Mouse (Mus musculus): ENCODE results near the gene B3gnt2. TPM values are rescaled to one million over a fixed set of nuclear protein-coding genes. Genes with fewer than 3 reads are reported as not detected.

B3gnt2 gene
- polyA plus RNA-seq, 1 experiment from 2014 or later: 2.9 TPM

- Histone ChIP-seq H3K27me3 (ENCODE audit: insufficient read depth, poor library complexity, severe bottlenecking) (no peaks in the 10 kb centered on the region), H3K27ac (no peak overlapping the region)
- 80% methylated on average over 2 of the region's 2 CpGs for WGBS
These were observed 72.9 kb downstream of the B3gnt2 start for GRCm38 (mm10) chr11:22787833-22788232.

GRCm38 (mm10) chr11:22784477-22784876, 76.3 kb downstream of the B3gnt2 start:
- Histone ChIP-seq H3K27me3 (ENCODE audit: insufficient read depth, poor library complexity, severe bottlenecking) (no peaks in the 10 kb centered on the region), H3K36me3 (no peaks in the 10 kb centered on the region), H3K27ac (no peak overlapping the region), H3K4me3 (no peak overlapping the region), H3K9me3 (no peaks in the 10 kb centered on the region), H3K4me1 (peaks cover 7% of the 10 kb centered on the region)
- WGBS: 79% methylated on average over 3 of the region's 3 CpGs
- DNase-seq (ENCODE audit: low spot score): no peak

More at GRCm38 (mm10) chr11:22787833-22788232, 72.9 kb downstream of the B3gnt2 start:
- no peak for DNase-seq (ENCODE audit: low spot score)
- H3K4me3 ChIP-seq: no peak overlapping the region
- H3K9me3 ChIP-seq: no peaks in the 10 kb centered on the region
- peaks cover 3% of the 10 kb centered on the region for H3K4me1 ChIP-seq
- H3K36me3 ChIP-seq: no peaks in the 10 kb centered on the region

- peak overlapping the region; percentile 12; the same call in 1 of the 2 replicates for H3K27ac ChIP-seq
These were observed 78.0 kb downstream of the B3gnt2 start for GRCm38 (mm10) chr11:22782705-22783124.

GRCm38 (mm10) chr11:22781190-22781589, 79.6 kb downstream of the B3gnt2 start:
- Histone ChIP-seq H3K36me3 (no peaks in the 10 kb centered on the region), H3K4me1 (peaks cover 7% of the 10 kb centered on the region), H3K4me3 (no peak overlapping the region), H3K27me3 (ENCODE audit: insufficient read depth, poor library complexity, severe bottlenecking) (no peaks in the 10 kb centered on the region), H3K9me3 (no peaks in the 10 kb centered on the region), H3K27ac (no peak overlapping the region)
- no peak for DNase-seq (ENCODE audit: low spot score)

More at GRCm38 (mm10) chr11:22782705-22783124, 78.0 kb downstream of the B3gnt2 start:
- no peak for DNase-seq (ENCODE audit: low spot score)
- H3K27me3 ChIP-seq (ENCODE audit: insufficient read depth, poor library complexity, severe bottlenecking): no peaks in the 10 kb centered on the region
- H3K4me3 ChIP-seq: no peak overlapping the region
- H3K9me3 ChIP-seq: no peaks in the 10 kb centered on the region
- WGBS: 59% methylated on average over 13 of the region's 13 CpGs
- H3K4me1 ChIP-seq: peaks cover 7% of the 10 kb centered on the region
- H3K36me3 ChIP-seq: no peaks in the 10 kb centered on the region

GRCm38 (mm10) chr11:22780761-22781160, 80.0 kb downstream of the B3gnt2 start:
- WGBS: 65% methylated on average over 2 of the region's 2 CpGs
- no peak for DNase-seq (ENCODE audit: low spot score)
- no peak overlapping the region for H3K4me3 ChIP-seq
- no peaks in the 10 kb centered on the region for H3K36me3 ChIP-seq
- peaks cover 7% of the 10 kb centered on the region for H3K4me1 ChIP-seq
- no peaks in the 10 kb centered on the region for H3K27me3 ChIP-seq (ENCODE audit: insufficient read depth, poor library complexity, severe bottlenecking)
- no peak overlapping the region for H3K27ac ChIP-seq
- no peaks in the 10 kb centered on the region for H3K9me3 ChIP-seq

- DNase-seq (ENCODE audit: low spot score): no peak
- no peak overlapping the region for H3K27ac ChIP-seq
- H3K27me3 ChIP-seq (ENCODE audit: insufficient read depth, poor library complexity, severe bottlenecking): no peaks in the 10 kb centered on the region
- H3K4me1 ChIP-seq: peaks cover 7% of the 10 kb centered on the region
- WGBS: 69% methylated on average over 6 of the region's 6 CpGs
- no peaks in the 10 kb centered on the region for H3K9me3 ChIP-seq
- no peak overlapping the region for H3K4me3 ChIP-seq
- H3K36me3 ChIP-seq: no peaks in the 10 kb centered on the region
These were observed 80.8 kb downstream of the B3gnt2 start for GRCm38 (mm10) chr11:22779821-22780551.

- H3K4me3 ChIP-seq: no peak overlapping the region
- no peaks in the 10 kb centered on the region for H3K36me3 ChIP-seq
- DNase-seq (ENCODE audit: low spot score): no peak
- WGBS: 71% methylated on average over 3 of the region's 3 CpGs
- H3K4me1 ChIP-seq: peaks cover 7% of the 10 kb centered on the region
- no peak overlapping the region for H3K27ac ChIP-seq
- no peaks in the 10 kb centered on the region for H3K27me3 ChIP-seq (ENCODE audit: insufficient read depth, poor library complexity, severe bottlenecking)
- no peaks in the 10 kb centered on the region for H3K9me3 ChIP-seq
These were observed 82.2 kb downstream of the B3gnt2 start for GRCm38 (mm10) chr11:22778596-22778995.

GRCm38 (mm10) chr11:22777531-22777930, 83.2 kb downstream of the B3gnt2 start:
- no peaks in the 10 kb centered on the region for H3K9me3 ChIP-seq
- DNase-seq (ENCODE audit: low spot score): no peak
- no peaks in the 10 kb centered on the region for H3K36me3 ChIP-seq
- 90% methylated on average over 2 of the region's 2 CpGs for WGBS
- no peak overlapping the region for H3K4me3 ChIP-seq
- no peaks in the 10 kb centered on the region for H3K27me3 ChIP-seq (ENCODE audit: insufficient read depth, poor library complexity, severe bottlenecking)
- no peak overlapping the region for H3K27ac ChIP-seq
- H3K4me1 ChIP-seq: peaks cover under 1% of the 10 kb centered on the region; the same call in 1 of the 2 replicates

GRCm38 (mm10) chr11:22774821-22775220, 85.9 kb downstream of the B3gnt2 start:
- Histone ChIP-seq H3K4me1 (no peaks in the 10 kb centered on the region), H3K4me3 (no peak overlapping the region), H3K27me3 (ENCODE audit: insufficient read depth, poor library complexity, severe bottlenecking) (no peaks in the 10 kb centered on the region), H3K36me3 (no peaks in the 10 kb centered on the region), H3K9me3 (no peaks in the 10 kb centered on the region), H3K27ac (no peak overlapping the region)
- no peak for DNase-seq (ENCODE audit: low spot score)
- WGBS: 68% methylated on average over 2 of the region's 2 CpGs

GRCm38 (mm10) chr11:22766238-22766637, 94.5 kb downstream of the B3gnt2 start:
- DNase-seq (ENCODE audit: low spot score): no peak
- Histone ChIP-seq H3K4me1 (no peaks in the 10 kb centered on the region), H3K27me3 (ENCODE audit: insufficient read depth, poor library complexity, severe bottlenecking) (no peaks in the 10 kb centered on the region), H3K9me3 (no peaks in the 10 kb centered on the region), H3K36me3 (no peaks in the 10 kb centered on the region), H3K27ac (no peak overlapping the region), H3K4me3 (no peak overlapping the region)
- WGBS: 72% methylated on average over 2 of the region's 2 CpGs

GRCm38 (mm10) chr11:22765425-22765824, 95.3 kb downstream of the B3gnt2 start:
- Histone ChIP-seq H3K9me3 (no peaks in the 10 kb centered on the region), H3K27ac (no peak overlapping the region), H3K36me3 (no peaks in the 10 kb centered on the region), H3K27me3 (ENCODE audit: insufficient read depth, poor library complexity, severe bottlenecking) (no peaks in the 10 kb centered on the region), H3K4me1 (no peaks in the 10 kb centered on the region), H3K4me3 (no peak overlapping the region)
- no peak for DNase-seq (ENCODE audit: low spot score)
- 82% methylated on average over 4 of the region's 4 CpGs for WGBS

- H3K27ac ChIP-seq: no peak overlapping the region
These were observed 97.0 kb downstream of the B3gnt2 start for GRCm38 (mm10) chr11:22763556-22764295.

GRCm38 (mm10) chr11:22763055-22763454, 97.7 kb downstream of the B3gnt2 start:
- H3K27me3 ChIP-seq (ENCODE audit: insufficient read depth, poor library complexity, severe bottlenecking): no peaks in the 10 kb centered on the region
- H3K27ac ChIP-seq: no peak overlapping the region
- DNase-seq (ENCODE audit: low spot score): no peak
- H3K4me3 ChIP-seq: no peak overlapping the region
- H3K36me3 ChIP-seq: no peaks in the 10 kb centered on the region
- 58% methylated on average over 1 of the region's 1 CpGs for WGBS
- no peaks in the 10 kb centered on the region for H3K9me3 ChIP-seq
- no peaks in the 10 kb centered on the region for H3K4me1 ChIP-seq

More at GRCm38 (mm10) chr11:22763556-22764295, 97.0 kb downstream of the B3gnt2 start:
- Histone ChIP-seq H3K27me3 (ENCODE audit: insufficient read depth, poor library complexity, severe bottlenecking) (no peaks in the 10 kb centered on the region), H3K9me3 (no peaks in the 10 kb centered on the region), H3K36me3 (no peaks in the 10 kb centered on the region), H3K4me3 (no peak overlapping the region), H3K4me1 (no peaks in the 10 kb centered on the region)
- DNase-seq (ENCODE audit: low spot score): no peak
- 65% methylated on average over 4 of the region's 4 CpGs for WGBS

All from heart, embryonic 10.5 days (tissue).